Mouse (Mus musculus) left cerebral cortex, adult 11 months (tissue): ENCODE measurements at regions not wholly inside any gene's neighbourhood (a gene's known extent, or its start where the extent isn't known, plus 50 kb on each side); places are given as distances from the start of the nearest gene placed in this dataset.

Experiments
- DNase-seq: peaks from one replicate; pipeline ENCODE4 v3.0.0; 2022; ENCODE audit warnings: low spot score

- DNase-seq, result no peak
Measured at GRCm38 (mm10) chr9:115614007-115614406, 295.2 kb upstream of the Gadl1 start.

DNA sequence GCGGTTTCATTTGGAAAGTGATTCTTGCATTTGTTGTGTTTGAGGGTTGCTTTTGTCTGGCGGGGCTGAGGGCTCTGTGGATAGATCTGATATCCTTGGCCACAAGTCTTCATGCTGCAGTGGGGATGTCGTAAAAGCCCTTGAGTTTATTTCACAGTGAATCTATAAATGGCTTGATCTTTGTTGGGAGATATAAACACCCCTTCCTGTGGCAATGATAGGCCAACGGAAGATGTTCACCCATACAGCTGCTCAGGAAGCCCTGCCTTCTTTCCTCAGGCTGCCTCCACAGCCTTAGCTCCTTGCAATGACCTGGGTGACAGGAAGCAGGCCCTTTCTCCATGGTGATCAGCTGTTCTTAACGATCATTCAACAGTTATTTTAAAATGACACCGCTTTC is 291.3 kb upstream of the Gadl1 start:
- no peak for DNase-seq

GRCm38 (mm10) chr9:115623948-115624347 is 285.3 kb upstream of the Gadl1 start:
- no peak for DNase-seq

- DNase-seq, result no peak
Measured at GRCm38 (mm10) chr9:115624721-115625496, 284.3 kb upstream of the Gadl1 start.

DNA sequence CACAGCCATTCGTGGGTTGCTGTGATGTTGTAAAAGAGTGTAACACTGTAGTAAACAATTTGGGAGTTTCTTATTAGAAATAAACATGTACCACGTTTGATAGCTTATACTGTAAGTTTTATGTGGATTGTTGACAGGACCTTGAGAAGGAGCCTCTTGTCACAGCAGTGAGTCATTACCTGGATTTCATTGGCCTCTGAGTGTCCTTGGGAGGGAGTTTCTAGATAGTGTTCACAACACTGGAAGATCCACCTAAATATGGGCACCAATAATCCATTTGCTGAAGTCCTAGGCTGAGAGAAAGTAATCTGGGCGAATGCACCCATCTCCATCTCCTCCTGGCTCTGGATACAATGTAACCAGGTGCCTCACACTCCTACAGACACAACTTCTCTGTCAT is 281.7 kb upstream of the Gadl1 start:
- DNase-seq, result no peak

- no peak for DNase-seq
Measured at GRCm38 (mm10) chr9:115637114-115637513, 272.1 kb upstream of the Gadl1 start.

DNA sequence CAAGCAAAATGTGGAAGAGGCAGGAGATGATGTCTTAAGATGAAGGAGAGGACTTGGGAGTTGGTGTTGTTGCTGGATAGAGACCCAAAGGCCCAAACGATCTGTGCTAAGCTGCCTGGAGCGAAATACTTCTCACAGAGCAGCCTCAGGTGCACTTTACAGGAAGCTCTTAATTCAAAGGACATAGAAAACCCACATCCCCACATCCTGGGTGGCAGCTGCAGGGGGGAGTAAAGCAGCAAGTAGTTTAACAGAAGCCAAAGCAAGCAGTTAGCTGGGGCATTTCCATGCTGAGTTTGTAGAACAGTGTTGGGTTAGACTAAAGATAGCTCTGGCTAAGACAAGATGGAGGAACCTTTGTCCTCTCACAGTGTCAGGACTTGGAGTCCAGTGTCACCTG is 268.5 kb upstream of the Gadl1 start:
- no peak for DNase-seq

GRCm38 (mm10) chr9:115642032-115642431 is 267.2 kb upstream of the Gadl1 start:
- no peak for DNase-seq

GRCm38 (mm10) chr9:115644953-115645352 is 264.3 kb upstream of the Gadl1 start:
- DNase-seq, result no peak

DNA sequence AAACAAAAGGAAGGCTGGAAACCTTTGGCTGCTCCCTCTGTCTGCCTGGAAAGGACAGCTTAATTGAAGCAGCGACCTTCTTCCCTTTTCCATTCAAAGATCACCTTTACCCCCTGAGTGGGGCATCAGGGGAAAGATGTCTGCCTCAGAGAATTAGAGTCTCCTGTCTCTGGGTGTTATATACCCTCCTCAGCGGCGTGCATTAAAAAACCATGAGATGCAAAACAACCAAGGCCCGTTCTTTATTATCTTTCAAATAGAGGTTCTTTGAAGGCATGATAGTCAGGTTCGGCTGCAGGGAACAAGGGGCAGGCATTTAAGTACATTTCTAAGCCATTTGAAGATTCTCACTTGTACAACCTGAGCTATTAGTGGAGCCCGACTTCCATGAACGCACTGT is 263.0 kb upstream of the Gadl1 start:
- DNase-seq, result no peak

GRCm38 (mm10) chr9:115651708-115652107 is 257.5 kb upstream of the Gadl1 start:
- DNase-seq, result peak; percentile 4

- no peak for DNase-seq
Measured at GRCm38 (mm10) chr9:115653116-115653515, 256.1 kb upstream of the Gadl1 start.

- DNase-seq, result no peak
Measured at GRCm38 (mm10) chr9:115654933-115655332, 254.3 kb upstream of the Gadl1 start.

DNA sequence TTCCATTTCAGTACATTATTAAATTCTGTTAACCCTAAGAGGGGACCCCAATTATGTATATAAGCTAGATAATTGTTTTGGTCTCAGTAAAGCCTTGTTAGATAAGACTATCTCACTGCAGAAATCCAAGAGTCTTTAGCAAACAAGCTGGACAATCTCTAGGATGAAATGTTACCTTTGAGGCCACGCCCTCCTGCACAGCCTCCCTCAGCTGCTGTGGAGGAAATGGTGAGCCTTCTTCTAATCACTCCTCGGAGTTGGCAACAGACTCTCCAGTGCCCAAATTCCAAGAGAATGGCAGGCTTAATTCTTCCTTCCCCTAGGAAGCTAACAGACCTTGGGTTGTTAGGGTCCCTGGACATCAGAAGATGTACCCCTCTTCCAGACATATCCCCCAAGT is 252.7 kb upstream of the Gadl1 start:
- no peak for DNase-seq

DNA sequence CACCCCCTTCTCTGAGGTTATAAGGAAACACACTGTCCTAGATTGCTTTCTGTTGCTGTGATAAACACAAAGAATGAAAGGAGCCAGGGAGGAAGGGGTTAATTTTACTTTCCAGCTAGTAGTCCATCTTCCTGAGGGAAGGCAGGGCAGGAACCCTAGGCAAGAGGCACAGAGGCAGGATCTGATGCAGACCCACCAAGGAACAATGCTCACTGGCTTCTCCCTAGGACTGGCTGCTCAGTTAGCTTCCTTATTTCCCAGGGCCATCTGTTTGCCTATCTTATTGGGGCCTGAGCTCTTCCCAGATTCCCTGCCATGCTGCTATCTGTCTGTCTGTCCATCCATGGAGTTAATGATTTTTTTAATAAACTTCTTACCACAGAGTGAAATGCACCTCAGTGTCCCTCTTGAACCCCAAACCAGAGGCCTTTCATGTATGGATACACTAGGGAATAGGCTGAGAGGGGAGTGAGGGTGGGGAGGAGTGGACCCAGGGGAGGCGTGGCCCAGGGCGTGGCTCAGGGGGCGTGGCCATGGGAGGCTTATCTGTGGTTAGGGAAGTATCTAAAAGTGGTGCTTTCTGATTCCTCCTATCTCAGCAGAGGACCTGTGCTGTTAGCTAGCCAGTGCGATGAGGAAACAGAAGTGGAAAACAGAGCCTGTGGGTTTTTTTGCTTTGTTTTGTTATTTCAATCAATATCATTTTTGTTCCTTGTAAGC is 252.1 kb upstream of the Gadl1 start:
- DNase-seq, result no peak

- peak; percentile 7 for DNase-seq
Measured at GRCm38 (mm10) chr9:115658477-115658876, 250.8 kb upstream of the Gadl1 start.

GRCm38 (mm10) chr9:115660371-115660770 is 248.9 kb upstream of the Gadl1 start:
- no peak for DNase-seq

- DNase-seq, result no peak
Measured at GRCm38 (mm10) chr9:115661834-115662425, 247.3 kb upstream of the Gadl1 start.

DNA sequence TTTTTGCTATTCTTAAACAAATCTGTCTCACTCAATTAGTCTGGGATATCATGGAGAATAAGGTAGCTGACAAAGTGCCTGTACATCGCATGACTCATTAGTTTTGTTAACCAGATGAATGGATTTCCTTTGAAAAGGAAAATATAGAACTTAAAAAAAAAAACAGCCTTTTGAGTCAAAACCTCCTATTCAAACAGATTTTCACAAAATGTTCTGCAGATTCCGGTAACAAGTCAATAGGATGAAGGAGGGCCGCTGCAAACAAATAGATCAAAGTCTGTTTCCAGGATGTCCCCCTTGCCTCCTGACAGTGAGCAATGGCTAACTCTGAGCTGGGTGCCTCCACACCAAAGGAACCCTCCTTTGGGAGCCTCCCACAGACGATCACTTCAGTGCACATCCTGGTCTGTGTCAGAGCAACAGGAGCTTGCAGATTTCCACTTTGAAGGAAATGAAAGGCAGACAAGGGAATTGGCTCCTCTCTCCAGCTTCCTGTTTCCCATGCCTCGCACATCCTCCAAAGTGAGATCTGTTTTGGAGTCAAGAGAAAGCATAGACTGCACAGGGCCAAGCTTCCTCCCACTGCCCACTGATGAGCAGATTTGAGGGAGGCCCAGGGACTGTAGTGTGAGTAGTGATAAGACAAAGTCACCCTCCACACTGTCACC is 243.8 kb upstream of the Gadl1 start:
- no peak for DNase-seq

DNA sequence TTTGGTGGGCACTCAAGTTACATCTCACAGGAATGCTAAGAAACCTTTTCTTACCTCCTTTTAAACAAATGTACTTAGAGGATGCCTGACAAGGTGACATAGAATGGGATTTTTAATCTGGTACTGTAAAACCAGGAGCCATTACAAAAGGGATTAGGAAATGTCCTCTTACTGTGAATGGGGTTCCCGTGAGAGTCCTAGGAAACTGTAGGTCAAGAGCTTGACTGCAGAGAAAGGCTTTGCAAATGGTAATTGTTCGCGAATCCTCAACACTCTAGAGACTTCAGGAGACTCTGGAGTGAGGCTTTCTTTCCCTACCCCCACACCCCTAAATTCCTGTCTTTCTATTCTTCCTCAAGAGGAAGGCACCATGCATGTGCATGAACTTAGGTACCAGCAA is 242.7 kb upstream of the Gadl1 start:
- no peak for DNase-seq

DNA sequence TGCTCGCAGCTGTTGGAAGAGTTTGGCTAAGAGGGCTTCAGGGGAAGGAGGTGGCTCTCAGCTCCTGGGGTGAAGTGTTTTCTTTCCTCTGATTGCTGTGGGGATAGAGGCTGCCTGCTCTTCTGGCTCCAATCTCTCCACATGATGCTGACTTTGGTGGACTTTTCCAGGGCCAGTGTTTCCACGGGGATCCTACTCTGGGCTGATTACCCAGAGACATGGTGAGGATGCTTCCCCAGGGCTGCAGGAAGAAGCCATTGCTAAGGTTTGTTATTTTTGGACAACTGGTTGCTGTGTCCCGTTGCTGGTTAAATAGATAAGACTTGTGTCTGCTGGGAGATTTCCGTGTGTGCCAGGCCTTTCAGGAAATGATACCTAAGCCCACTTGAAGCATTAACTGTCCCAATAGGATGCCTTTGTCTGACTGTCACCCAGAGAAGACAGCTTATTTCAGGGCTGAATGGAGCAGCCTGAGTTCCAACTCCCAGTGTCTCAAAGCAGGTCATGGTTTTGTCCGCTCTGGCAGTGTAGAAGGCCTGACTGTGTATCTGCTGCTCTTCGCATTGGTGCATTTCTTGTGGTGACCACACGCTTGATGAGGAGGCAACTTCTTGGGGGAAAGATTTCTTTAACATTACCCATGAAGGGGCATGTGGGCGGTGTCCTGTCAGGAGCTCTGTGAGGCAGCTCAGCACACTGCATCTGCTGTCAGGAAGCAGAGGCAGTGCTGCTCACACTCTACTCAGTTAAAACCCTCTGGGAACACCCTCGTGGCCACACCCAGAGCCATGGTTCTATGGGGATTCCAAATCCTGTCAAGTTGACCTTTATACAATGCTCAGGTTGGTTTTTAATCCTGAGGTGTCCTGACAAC is 228.3 kb upstream of the Gadl1 start:
- DNase-seq, result no peak

GRCm38 (mm10) chr9:115681841-115682240 is 227.4 kb upstream of the Gadl1 start:
- DNase-seq, result no peak
